23 mouse cellular contexts compared by ENCODE assay signal in genomic region chr4:128853117-128853516, GRCm38 (mm10). TPM values are rescaled to one million over a fixed set of nuclear protein-coding genes. Genes with fewer than 3 reads are reported as not detected.
A peak's percentile ranks its signal among the peaks of the same experiment; 100 is the strongest.
DNase-seq lines count a peak whose midpoint lies in the region; ATAC-seq and TF ChIP-seq lines count a peak whose summit lies in the region.
"Had no signal": no experiment of that assay in that cellular context is flagged by ENCODE, and none has a peak within 500 bp of the region (broad histone marks: within the 10 kb centered on the region; RNA-seq: fewer than 3 reads in every experiment).

No protein-coding gene starts in this region.

- H3K27me3 ChIP-seq in kidney, postnatal 0 days (ENCODE audit: insufficient read depth, low read length): no peaks in the 10 kb centered on the region
- H3K27me3 ChIP-seq in kidney, embryonic 14.5 days (ENCODE audit: control insufficient read depth, insufficient read depth, low read length): no peaks in the 10 kb centered on the region
- no peaks in the 10 kb centered on the region for H3K27me3 ChIP-seq in Patski
- H3K27me3 ChIP-seq: forebrain, embryonic 13.5 days; hindbrain, embryonic 13.5 days; intestine, embryonic 15.5 days had no signal

- 38% methylated on average over 11 of the region's 11 CpGs for WGBS in kidney, postnatal 0 days
- WGBS in kidney, embryonic 14.5 days: 48% methylated on average over 11 of the region's 11 CpGs

- POLR2A ChIA-PET in Patski (lab: Charles Lee): interaction anchor here (0.6 kb wide), 1 partner anchor 253 kb away, joined by 9 read pairs; no protein-coding TSS in a partner anchor

- 0 out of 2 replicates have a peak, but pooled peaks have one; percentile 55 for ATAC-seq in kidney, postnatal 0 days (replicated peaks; ENCODE audit: low FRiP score, low read depth)
- ATAC-seq in kidney, embryonic 14.5 days (ENCODE audit: low FRiP score, low TSS enrichment): no peak
- ATAC-seq in Patski: peak; percentile 70
- ATAC-seq: CD4-positive, CD25-positive, alpha-beta regulatory T cell, adult 4 months; forebrain, embryonic 13.5 days; forebrain, embryonic 16.5 days; hindbrain, embryonic 16.5 days; intestine, embryonic 15.5 days had no signal

- CTCF ChIA-PET in Patski (lab: Charles Lee): interaction anchor here (0.7 kb wide), 1 partner anchor 142 kb away, joined by 3 read pairs; no protein-coding TSS in a partner anchor

- in situ Hi-C loops in Patski (cut with MboI; ENCODE audit: low pct_unique_long_range_greater_than_20kb): loop anchor here (5.0 kb wide), 1 partner anchor 41 kb away; no protein-coding TSS in a partner anchor

- H3K4me1 ChIP-seq in kidney, postnatal 0 days (replicated peaks; ENCODE audit: insufficient read depth, low read length): no peaks in the 10 kb centered on the region
- 0 out of 2 replicates have a peak, but pooled peaks cover 5% of the 10 kb centered on the region for H3K4me1 ChIP-seq in kidney, embryonic 14.5 days (ENCODE audit: control insufficient read depth, insufficient read depth, low read length)
- H3K4me1 ChIP-seq: intestine, embryonic 15.5 days had no signal

- no peak overlapping the region for H3K4me3 ChIP-seq in kidney, postnatal 0 days (replicated peaks; ENCODE audit: low read depth, low read length)
- H3K4me3 ChIP-seq in kidney, embryonic 14.5 days (ENCODE audit: low read length): no peak overlapping the region
- H3K4me3 ChIP-seq: forebrain, embryonic 10.5 days; forebrain, embryonic 13.5 days; heart, adult 2 months; hindbrain, embryonic 10.5 days; hindbrain, embryonic 13.5 days; intestine, embryonic 15.5 days had no signal

- H3K9me3 ChIP-seq in kidney, postnatal 0 days (replicated peaks; ENCODE audit: low read length): no peaks in the 10 kb centered on the region
- H3K9me3 ChIP-seq in kidney, embryonic 14.5 days (ENCODE audit: control insufficient read depth, low read length): no peaks in the 10 kb centered on the region
- H3K9me3 ChIP-seq: forebrain, embryonic 10.5 days; forebrain, embryonic 13.5 days; hindbrain, embryonic 10.5 days; hindbrain, embryonic 13.5 days; intestine, embryonic 15.5 days had no signal

- TF ChIP-seq CTCF in kidney, postnatal 0 days (IDR thresholded peaks at IDR 0.05; ENCODE audit: low read depth): no peak
- TF ChIP-seq CTCF in Patski (IDR thresholded peaks at IDR 0.05): no peak

- no peak overlapping the region for H3K4me2 ChIP-seq in kidney, postnatal 0 days (ENCODE audit: low read length)
- no peak overlapping the region for H3K4me2 ChIP-seq in kidney, embryonic 14.5 days (replicated peaks; ENCODE audit: low read depth, low read length)
- H3K4me2 ChIP-seq: forebrain, embryonic 13.5 days; heart, embryonic 11.5 days; hindbrain, embryonic 13.5 days; intestine, embryonic 15.5 days had no signal

- DNase-seq in adrenal gland, postnatal 14 days: peak; percentile 35
- no peak for DNase-seq in adrenal gland, adult 8-10 months
- DNase-seq in kidney, postnatal 0 days (ENCODE audit: low spot score): no peak
- DNase-seq in Patski (ENCODE audit: low read depth, low spot score): peak; percentile 42
- DNase-seq in testis, postnatal 10 days (ENCODE audit: low spot score): no peak
- DNase-seq: cerebellum, adult 11-12 months; cerebellum, adult 9-10 months; cerebellum, postnatal 14 days; gastrocnemius, postnatal 10 days; gastrocnemius, postnatal 36 days; heart, adult 2 months; heart, postnatal 36 days; kidney, adult 11 months had no signal

- H3K27ac ChIP-seq in kidney, postnatal 0 days: no peak overlapping the region
- H3K27ac ChIP-seq in kidney, embryonic 14.5 days (ENCODE audit: low read depth, low read length): no peak overlapping the region
- H3K27ac ChIP-seq: forebrain, embryonic 10.5 days; forebrain, embryonic 13.5 days; heart, adult 2 months; hindbrain, embryonic 10.5 days; hindbrain, embryonic 13.5 days; intestine, embryonic 15.5 days had no signal

- no peaks in the 10 kb centered on the region for H3K36me3 ChIP-seq in kidney, postnatal 0 days (ENCODE audit: insufficient read depth, low read length)
- no peaks in the 10 kb centered on the region for H3K36me3 ChIP-seq in kidney, embryonic 14.5 days (ENCODE audit: control insufficient read depth, insufficient read depth, low read length)
- H3K36me3 ChIP-seq: forebrain, embryonic 10.5 days; hindbrain, embryonic 10.5 days; hindbrain, embryonic 13.5 days; intestine, embryonic 15.5 days had no signal

- no peak overlapping the region for H3K9ac ChIP-seq in kidney, postnatal 0 days (ENCODE audit: low read depth, low read length)
- no peak overlapping the region for H3K9ac ChIP-seq in kidney, embryonic 14.5 days (ENCODE audit: low read depth, low read length)
- H3K9ac ChIP-seq: forebrain, embryonic 13.5 days; hindbrain, embryonic 13.5 days; intestine, embryonic 15.5 days had no signal

RNA-seq across cellular contexts. Expression of gene Trim62, which starts 30.3 kb away (rescaled TPM):
- total RNA-seq in adrenal gland, postnatal 14 days (2021): 10.0 and 11.0 TPM in 2 replicates
- total RNA-seq in adrenal gland, adult 8-10 months (2022): 10 to 100 TPM in 3 of 4 experiments, 1 to 10 TPM in 1; 9.0 to 14.6 (median 11.1) TPM
- 5.4 and 6.2 TPM in 2 replicates for polyA plus RNA-seq in kidney, postnatal 0 days (2015; fragmentation: Nextera tagmentation; extraction: Ambion mirVana)
- 7.3 and 11.0 TPM in 2 replicates for polyA plus RNA-seq in kidney, embryonic 14.5 days (2014; fragmentation: Nextera tagmentation; extraction: Ambion mirVana)
- 2.2 TPM for polyA plus RNA-seq in Patski (2021)

RNA-seq across cellular contexts. Expression of gene Zfp362, which starts 47.3 kb away (rescaled TPM):
- 32.2 and 39.1 TPM in 2 replicates for total RNA-seq in adrenal gland, postnatal 14 days (2021)
- 10 to 100 TPM; 22.1 to 36.6 (median 27.9) TPM for total RNA-seq in adrenal gland, adult 8-10 months (2022)
- 31.1 and 31.2 TPM in 2 replicates for polyA plus RNA-seq in kidney, postnatal 0 days (2015; fragmentation: Nextera tagmentation; extraction: Ambion mirVana)
- polyA plus RNA-seq in kidney, embryonic 14.5 days (2014; fragmentation: Nextera tagmentation; extraction: Ambion mirVana): 33.4 and 37.8 TPM in 2 replicates
- 19.9 TPM for polyA plus RNA-seq in Patski (2021)

Comparison
In these comparisons a context has a peak if more than half of its experiments do, and no peak if none do; other contexts are left out.
1. DNase-seq: peak in adrenal gland, postnatal 14 days (single experiment) and Patski (single experiment); none in adrenal gland, adult 8-10 months (single experiment), kidney, postnatal 0 days (single experiment) and testis, postnatal 10 days (single experiment).